Mouse (Mus musculus) heart, embryonic 13.5 days (tissue): ENCODE data around the gene Kif2c. TPM values are rescaled to one million over a fixed set of nuclear protein-coding genes. Genes with fewer than 3 reads are reported as not detected.

Experiments used
- ATAC-seq: fragments of 200-750 bp; cut with Nextera tagmentation; 2 replicates; pipeline ENCODE4 v1.8.0; 2017; ENCODE audit warnings: moderate TSS enrichment; ENCODE audit not compliant: insufficient number of reproducible peaks, low FRiP score, low TSS enrichment; ENCODE audit errors: extremely low read depth
- H3K27ac ChIP-seq: fragments of 300-500 bp; sonication (generic); replicated peaks from 2 replicates; pipeline ENCODE4 v1.5.1; 2015; ENCODE audit warnings: moderate library complexity, mild to moderate bottlenecking, inconsistent platforms
- H3K27me3 ChIP-seq: fragments of 300-500 bp; sonication (generic); replicated peaks from 2 replicates; pipeline ENCODE4 v1.6.1; 2015; ENCODE audit warnings: mild to moderate bottlenecking, inconsistent platforms
- H3K36me3 ChIP-seq: fragments of 300-500 bp; sonication (generic); 2 replicates; pipeline ENCODE4 v1.6.1; 2015; ENCODE audit warnings: mild to moderate bottlenecking, inconsistent platforms
- H3K4me1 ChIP-seq: fragments of 300-500 bp; sonication (generic); 2 replicates; pipeline ENCODE4 v1.6.1; 2015; ENCODE audit warnings: inconsistent platforms
- H3K4me2 ChIP-seq: fragments of 300-500 bp; sonication (generic); 2 replicates; pipeline ENCODE4 v1.6.1; 2015; ENCODE audit warnings: inconsistent platforms, mild to moderate bottlenecking, moderate library complexity
- H3K4me3 ChIP-seq: fragments of 300-500 bp; sonication (generic); 2 replicates; pipeline ENCODE4 v1.5.1; 2015; ENCODE audit warnings: moderate library complexity, mild to moderate bottlenecking, inconsistent platforms
- H3K9ac ChIP-seq: fragments of 300-500 bp; sonication (generic); 2 replicates; pipeline ENCODE4 v1.6.1; 2015; ENCODE audit warnings: inconsistent platforms, mild to moderate bottlenecking, moderate library complexity
- H3K9me3 ChIP-seq: fragments of 300-500 bp; sonication (generic); 2 replicates; pipeline ENCODE4 v1.6.1; 2016; ENCODE audit warnings: inconsistent platforms
- WGBS: fragments of 180-500 bp; shearing (Covaris S2); methylation state at CpG from one replicate; pipeline ENCODE4 v1.1.7; 2015; ENCODE audit warnings: mixed read lengths; 5-methylcytosine and 5-hydroxymethylcytosine counted together
- polyA plus RNA-seq: library from polyadenylated mRNA; unstranded; fragments of >200 nt; fragmentation: Nextera tagmentation; extraction: Ambion mirVana; gene quantifications from 2 replicates; pipeline ENCODE4 v1.2.1, GENCODE M21; 2015

Kif2c gene
- polyA plus RNA-seq, 1 experiment from 2014 or later: 44.2 TPM

- Histone ChIP-seq H3K27me3 (no peaks in the 10 kb centered on the region), H3K9me3 (no peaks in the 10 kb centered on the region), H3K4me1 (0 out of 2 replicates have a peak, but pooled peaks cover 4% of the 10 kb centered on the region), H3K36me3 (no peaks in the 10 kb centered on the region), H3K27ac (no peak overlapping the region), H3K4me2 (no peak overlapping the region), H3K9ac (no peak overlapping the region), H3K4me3 (no peak overlapping the region)
- no peak for ATAC-seq
- WGBS: 79% methylated on average over 6 of the region's 6 CpGs
These were observed 31.8 kb upstream of the Kif2c start for GRCm38 (mm10) chr4:117214250-117214649.

- Histone ChIP-seq H3K27ac (no peak overlapping the region), H3K4me1 (no peaks in the 10 kb centered on the region), H3K9me3 (no peaks in the 10 kb centered on the region), H3K9ac (peak overlapping the region; percentile 53), H3K36me3 (no peaks in the 10 kb centered on the region), H3K4me3 (peak overlapping the region; percentile 26), H3K4me2 (peak overlapping the region; percentile 34), H3K27me3 (no peaks in the 10 kb centered on the region)
- 4% methylated on average over 20 of the region's 20 CpGs for WGBS
- no peak for ATAC-seq
These were observed 28.0 kb upstream of the Kif2c start for GRCm38 (mm10) chr4:117210147-117211074.

- Histone ChIP-seq H3K27me3 (no peaks in the 10 kb centered on the region), H3K4me1 (no peaks in the 10 kb centered on the region), H3K36me3 (no peaks in the 10 kb centered on the region), H3K4me3 (no peak overlapping the region), H3K4me2 (no peak overlapping the region), H3K9me3 (no peaks in the 10 kb centered on the region), H3K9ac (no peak overlapping the region), H3K27ac (no peak overlapping the region)
- WGBS: 80% methylated on average over 6 of the region's 6 CpGs
- ATAC-seq: no peak
These were observed 27.2 kb upstream of the Kif2c start for GRCm38 (mm10) chr4:117209592-117209991.

- Histone ChIP-seq H3K4me3 (peak overlapping the region; percentile 47; the same call in 1 of the 2 replicates), H3K27me3 (no peaks in the 10 kb centered on the region), H3K4me1 (peaks cover 5% of the 10 kb centered on the region; the same call in 1 of the 2 replicates), H3K9me3 (no peaks in the 10 kb centered on the region), H3K4me2 (peak overlapping the region; percentile 70), H3K27ac (peak overlapping the region; percentile 80), H3K9ac (peak overlapping the region; percentile 80), H3K36me3 (no peaks in the 10 kb centered on the region)
- 52% methylated on average over 4 of the region's 4 CpGs for WGBS
- ATAC-seq: no peak
These were observed 20.5 kb upstream of the Kif2c start for GRCm38 (mm10) chr4:117202992-117203354.

- Histone ChIP-seq H3K27ac (peak overlapping the region; percentile 80), H3K9ac (peak overlapping the region; percentile 80), H3K36me3 (no peaks in the 10 kb centered on the region), H3K4me1 (peaks cover 5% of the 10 kb centered on the region; the same call in 1 of the 2 replicates), H3K9me3 (no peaks in the 10 kb centered on the region), H3K27me3 (no peaks in the 10 kb centered on the region), H3K4me2 (peak overlapping the region; percentile 70), H3K4me3 (peak overlapping the region; percentile 47)
- WGBS: 2% methylated on average over 25 of the region's 25 CpGs
- no peak; the same call in 1 of the 2 replicates for ATAC-seq
These were observed 19.9 kb upstream of the Kif2c start for GRCm38 (mm10) chr4:117202046-117202991.

- Histone ChIP-seq H3K4me2 (no peak overlapping the region), H3K9me3 (no peaks in the 10 kb centered on the region), H3K27me3 (no peaks in the 10 kb centered on the region), H3K27ac (no peak overlapping the region), H3K4me1 (peaks cover 11% of the 10 kb centered on the region), H3K4me3 (no peak overlapping the region), H3K36me3 (no peaks in the 10 kb centered on the region), H3K9ac (no peak overlapping the region)
- no peak for ATAC-seq
- 93% methylated on average over 14 of the region's 14 CpGs for whole genome bisulfite sequencing
These were observed 9.4 kb upstream of the Kif2c start for GRCm38 (mm10) chr4:117191804-117192203.

- no peaks in the 10 kb centered on the region for H3K9me3 ChIP-seq
- H3K27me3 ChIP-seq: no peaks in the 10 kb centered on the region
- peak overlapping the region; percentile 81 for H3K9ac ChIP-seq
- H3K4me3 ChIP-seq: no peak overlapping the region
- WGBS: 70% methylated on average over 7 of the region's 7 CpGs
- H3K27ac ChIP-seq: peak overlapping the region; percentile 84
- no peak overlapping the region for H3K4me2 ChIP-seq
- ATAC-seq: no peak
- H3K4me1 ChIP-seq: peaks cover 11% of the 10 kb centered on the region
- H3K36me3 ChIP-seq: no peaks in the 10 kb centered on the region
These were observed 8.2 kb upstream of the Kif2c start for GRCm38 (mm10) chr4:117190660-117191059.

- peak overlapping the region; percentile 84 for H3K27ac ChIP-seq
- H3K4me1 ChIP-seq: peaks cover 11% of the 10 kb centered on the region
- no peaks in the 10 kb centered on the region for H3K36me3 ChIP-seq
- H3K4me2 ChIP-seq: peak overlapping the region; percentile 66
- H3K27me3 ChIP-seq: peaks cover 2% of the 10 kb centered on the region; the same call in 1 of the 2 replicates
- H3K4me3 ChIP-seq: peak overlapping the region; percentile 46
- H3K9ac ChIP-seq: peak overlapping the region; percentile 81
- WGBS: under 1% methylated on average over 9 of the region's 9 CpGs
- ATAC-seq: peak; percentile 42
- no peaks in the 10 kb centered on the region for H3K9me3 ChIP-seq
These were observed 7.6 kb upstream of the Kif2c start for GRCm38 (mm10) chr4:117189856-117190543.

- Histone ChIP-seq H3K27ac (peak overlapping the region; percentile 84), H3K9me3 (no peaks in the 10 kb centered on the region), H3K27me3 (peaks cover 7% of the 10 kb centered on the region; the same call in 1 of the 2 replicates), H3K4me2 (peak overlapping the region; percentile 66), H3K36me3 (no peaks in the 10 kb centered on the region), H3K4me1 (peaks cover 11% of the 10 kb centered on the region), H3K9ac (peak overlapping the region; percentile 81), H3K4me3 (peak overlapping the region; percentile 46)
- ATAC-seq: no peak
- WGBS: under 1% methylated on average over 16 of the region's 16 CpGs
These were observed 7.0 kb upstream of the Kif2c start for GRCm38 (mm10) chr4:117189382-117189855.

- WGBS: 61% methylated on average over 3 of the region's 3 CpGs
- ATAC-seq: no peak
- H3K36me3 ChIP-seq: no peaks in the 10 kb centered on the region
- H3K4me3 ChIP-seq: peak overlapping the region; percentile 46
- H3K27ac ChIP-seq: peak overlapping the region; percentile 84
- H3K4me2 ChIP-seq: peak overlapping the region; percentile 66
- H3K9me3 ChIP-seq: no peaks in the 10 kb centered on the region
- H3K9ac ChIP-seq: peak overlapping the region; percentile 81
- peaks cover 7% of the 10 kb centered on the region; the same call in 1 of the 2 replicates for H3K27me3 ChIP-seq
- H3K4me1 ChIP-seq: peaks cover 11% of the 10 kb centered on the region
These were observed 6.5 kb upstream of the Kif2c start for GRCm38 (mm10) chr4:117188969-117189368.
